Mouse (Mus musculus): ENCODE results near the gene Zc3h12b. TPM values are rescaled to one million over a fixed set of nuclear protein-coding genes. Genes with fewer than 3 reads are reported as not detected.
A peak's percentile ranks its signal among the peaks of the same experiment; 100 is the strongest.

Zc3h12b gene
- 10 to 100 TPM; 35.6 to 42.8 (median 39.5) TPM for total RNA-seq (2022)

GRCm38 (mm10) chrX:95711227-95712111 lies at the start of gene Zc3h12b:
TSS of gene Zc3h12b (plus strand) at chrX:95711678.
- DNase-seq (ENCODE audit: low spot score in 2 of 2), result peak; percentile 60 to 72

DNA sequence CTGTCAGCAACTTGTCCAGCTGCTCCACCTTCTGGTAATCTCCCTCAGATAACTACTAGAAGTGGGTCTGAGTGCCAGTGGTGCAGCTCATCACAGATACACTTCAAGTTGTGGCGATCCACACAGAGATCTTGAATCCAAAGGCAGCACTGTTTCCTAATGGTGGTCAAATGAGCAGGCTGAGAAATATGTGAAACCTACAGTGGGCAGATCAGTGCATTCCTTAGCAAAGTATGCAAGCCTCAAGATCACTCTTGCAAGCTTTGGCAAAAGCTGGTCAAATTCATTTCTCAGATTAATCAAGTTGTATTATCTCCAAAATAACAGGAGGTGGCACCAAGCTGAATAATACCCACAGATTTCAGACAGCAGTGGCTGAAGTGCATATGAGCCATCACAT lies 29.3 kb upstream of the Zc3h12b start:
- DNase-seq (ENCODE audit: low spot score in 2 of 2), result no peak

- DNase-seq (ENCODE audit: low spot score in 2 of 2), result peak in 1 of 2 experiments; percentile 7
These were observed 24.4 kb upstream of the Zc3h12b start for GRCm38 (mm10) chrX:95687119-95687518.

DNA sequence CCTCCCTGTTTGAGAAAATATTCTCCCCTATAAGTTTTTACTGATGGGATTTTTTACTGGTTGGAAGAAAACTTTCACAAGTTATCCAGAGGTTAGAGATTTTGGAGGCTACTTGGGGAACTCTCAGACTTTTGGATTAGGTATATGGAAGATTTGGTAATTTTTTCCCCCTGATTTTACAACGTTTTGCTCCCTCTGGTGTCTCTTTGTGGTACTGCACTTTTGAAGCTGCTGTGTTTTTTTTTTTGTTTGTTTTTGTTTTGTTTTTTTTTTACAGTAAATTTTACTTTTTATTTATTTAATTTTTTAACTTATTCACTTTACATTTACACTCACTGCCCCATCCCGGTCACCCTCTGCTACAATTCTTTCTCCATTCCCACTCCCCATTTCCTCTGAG lies 26.8 kb downstream of the Zc3h12b start:
- DNase-seq (ENCODE audit: low spot score in 2 of 2), result no peak

DNA sequence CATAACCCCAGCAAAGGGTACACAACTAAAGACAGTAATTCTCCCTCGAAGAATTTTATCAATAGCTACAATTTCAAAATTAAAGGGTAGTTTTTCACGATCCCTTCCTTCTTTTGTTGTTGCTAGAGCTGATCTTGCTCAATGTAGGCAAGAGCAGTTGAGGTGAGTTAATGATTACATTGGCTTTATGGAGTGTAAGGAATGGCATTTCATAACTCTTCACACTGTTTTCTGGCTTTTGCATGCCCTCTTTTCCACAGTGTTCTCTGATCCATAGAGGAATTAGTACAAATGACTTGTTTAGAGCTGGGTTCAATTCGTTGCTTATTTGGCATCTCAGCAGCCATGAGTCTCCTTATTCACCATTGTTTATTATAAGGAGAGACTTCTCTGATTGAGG lies 84.4 kb downstream of the Zc3h12b start:
- no peak for DNase-seq (ENCODE audit: low spot score in 2 of 2)

- DNase-seq (ENCODE audit: low spot score in 2 of 2), result no peak
These were observed 90.3 kb downstream of the Zc3h12b start for GRCm38 (mm10) chrX:95801790-95802189.

DNA sequence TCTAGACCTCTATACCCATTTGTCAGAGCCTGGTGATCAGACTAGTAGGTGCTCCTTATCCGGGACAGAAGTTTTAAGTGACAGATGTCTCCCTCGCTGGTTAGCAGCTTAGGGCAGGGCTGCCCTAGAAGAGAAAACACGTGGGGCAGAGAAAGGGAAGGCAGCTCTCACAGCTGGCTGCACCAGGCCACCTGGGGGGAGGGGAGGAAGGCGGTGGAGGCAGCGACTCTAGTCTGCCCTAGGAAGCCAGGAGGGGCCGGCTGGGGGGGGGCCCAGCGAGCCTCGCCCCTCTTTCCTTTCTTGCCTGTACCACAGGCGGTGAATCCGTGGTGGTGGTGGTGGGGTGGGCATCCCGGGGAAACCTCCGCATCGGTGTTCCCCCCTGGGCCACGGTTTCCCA lies 141.3 kb downstream of the Zc3h12b start:
- no peak for DNase-seq (ENCODE audit: low spot score in 2 of 2)

GRCm38 (mm10) chrX:95881111-95881510 lies 169.6 kb downstream of the Zc3h12b start:
- no peak for DNase-seq (ENCODE audit: low spot score in 2 of 2)

DNA sequence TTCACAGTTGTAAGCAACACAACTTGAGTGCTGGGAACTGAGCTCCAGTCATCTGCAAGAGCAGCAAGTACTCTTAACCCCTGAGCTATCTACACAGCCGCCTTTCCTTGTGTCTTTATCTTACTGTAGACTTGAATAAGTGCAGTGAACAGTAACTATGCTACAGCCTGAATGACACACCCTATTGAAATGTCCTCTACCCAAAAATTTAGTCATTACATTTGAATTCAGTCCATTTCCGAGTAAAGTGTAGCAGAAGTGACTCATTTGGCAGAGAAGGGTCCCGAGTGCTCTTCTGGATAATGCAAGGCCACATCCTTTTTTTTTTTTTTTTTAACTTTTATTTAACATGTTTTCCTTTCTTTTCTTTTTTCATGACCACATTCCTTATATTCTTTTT lies 191.2 kb downstream of the Zc3h12b start:
- DNase-seq (ENCODE audit: low spot score in 2 of 2), result no peak

GRCm38 (mm10) chrX:95935481-95935880 lies 224.0 kb downstream of the Zc3h12b start:
- DNase-seq (ENCODE audit: low spot score in 2 of 2), result no peak

DNA sequence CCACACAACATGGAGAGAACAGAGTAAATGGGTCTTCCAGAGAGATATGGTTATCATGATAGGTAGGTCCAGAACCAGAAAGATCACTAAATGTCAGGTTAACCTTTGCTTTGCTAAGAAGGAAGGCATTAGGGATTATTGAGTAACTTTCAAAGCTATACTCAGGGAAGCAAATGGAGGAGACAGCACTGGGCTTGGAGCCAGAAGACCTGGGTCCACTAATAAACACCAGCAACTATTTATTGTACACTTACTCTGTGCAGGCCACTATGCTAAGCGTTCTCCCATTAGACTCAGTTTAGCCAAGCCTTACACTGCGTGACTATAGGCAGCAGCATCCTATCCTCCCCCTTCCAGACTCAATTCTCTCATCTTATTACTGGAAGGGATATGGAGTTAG lies 234.0 kb downstream of the Zc3h12b start:
- DNase-seq (ENCODE audit: low spot score in 2 of 2), result no peak

DNA sequence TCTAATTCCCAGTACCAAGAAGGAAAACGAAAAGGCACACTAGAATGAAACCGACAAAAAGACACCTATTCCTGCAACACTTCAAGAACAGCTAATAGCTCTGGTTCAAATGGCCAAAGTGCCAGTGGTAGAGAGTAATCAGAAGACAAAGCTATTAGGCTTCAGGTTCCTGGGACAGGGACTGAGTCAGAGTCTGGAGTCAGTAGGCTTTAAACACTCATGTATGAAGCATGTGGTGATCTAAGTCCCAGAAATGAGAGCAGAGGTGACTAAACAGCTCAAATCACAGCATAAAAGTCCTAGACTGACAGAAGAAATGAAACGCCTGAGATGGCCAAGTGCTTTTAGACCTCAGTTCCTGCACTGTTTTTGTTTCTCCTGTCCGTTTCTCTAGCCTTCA lies 236.7 kb downstream of the Zc3h12b start:
- no peak for DNase-seq (ENCODE audit: low spot score in 2 of 2)

DNA sequence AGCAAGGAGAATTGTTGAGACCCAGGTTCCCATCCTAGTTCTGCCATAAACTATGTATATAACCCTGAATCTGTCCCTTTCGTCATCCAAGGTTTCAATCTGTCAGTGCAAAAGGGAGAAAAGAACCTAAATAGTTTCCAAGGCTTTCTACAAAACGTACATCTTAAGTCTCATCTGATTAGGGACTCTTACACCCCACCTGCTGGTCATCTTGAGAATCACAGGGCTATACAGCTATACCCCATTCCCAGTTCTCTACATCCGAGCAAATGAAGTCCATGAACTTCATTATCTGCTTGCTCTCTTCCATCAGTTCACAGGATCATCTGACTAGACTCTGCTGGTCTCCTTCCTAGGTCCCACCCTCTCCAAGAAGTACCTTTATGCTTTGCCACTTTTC lies 239.3 kb downstream of the Zc3h12b start:
- DNase-seq (ENCODE audit: low spot score in 2 of 2), result peak in 1 of 2 experiments; percentile 35

DNA sequence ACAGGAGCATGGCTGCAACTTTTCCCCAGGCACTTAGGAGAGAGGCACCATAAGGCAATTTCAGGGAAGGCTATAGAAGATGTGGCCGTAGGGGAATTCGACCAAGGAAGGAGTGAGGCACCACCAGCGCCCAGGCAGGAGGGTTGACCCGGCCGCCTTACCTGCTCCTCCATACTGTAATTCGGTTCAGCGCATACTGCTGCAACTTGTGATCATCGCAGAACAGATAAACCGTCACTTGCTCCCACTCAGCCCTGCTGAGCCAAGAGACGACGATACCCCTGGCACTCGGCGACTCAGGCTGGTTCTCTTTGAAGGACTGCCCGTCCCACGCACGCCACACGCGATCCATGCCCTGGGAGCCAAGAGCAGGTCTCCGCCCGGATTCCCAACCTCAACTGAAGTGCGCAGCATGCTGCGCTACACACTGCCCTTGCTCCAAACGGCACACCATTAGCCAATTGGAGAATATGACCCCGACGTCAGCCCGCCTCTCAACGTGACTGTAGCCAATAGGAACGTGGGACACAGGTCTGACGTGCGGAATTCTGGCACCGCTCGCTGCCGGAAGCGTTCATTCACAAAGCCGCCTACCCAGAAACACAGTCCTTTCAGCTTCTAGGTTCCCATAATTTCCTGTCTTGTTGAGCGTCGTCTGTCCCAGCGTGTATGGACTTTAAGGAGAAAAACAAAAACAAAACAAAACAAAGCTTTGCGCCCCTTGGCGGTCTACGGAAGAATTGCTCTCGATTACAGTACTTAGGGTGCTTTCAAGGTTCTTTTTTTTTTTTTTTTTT lies 245.2 kb downstream of the Zc3h12b start, which contains the start of gene Las1l:
Las1l (minus strand) TSS at position 466 of the 797 bp plus-strand sequence.
- DNase-seq (ENCODE audit: low spot score in 2 of 2), result peak; percentile 92 to 93

DNA sequence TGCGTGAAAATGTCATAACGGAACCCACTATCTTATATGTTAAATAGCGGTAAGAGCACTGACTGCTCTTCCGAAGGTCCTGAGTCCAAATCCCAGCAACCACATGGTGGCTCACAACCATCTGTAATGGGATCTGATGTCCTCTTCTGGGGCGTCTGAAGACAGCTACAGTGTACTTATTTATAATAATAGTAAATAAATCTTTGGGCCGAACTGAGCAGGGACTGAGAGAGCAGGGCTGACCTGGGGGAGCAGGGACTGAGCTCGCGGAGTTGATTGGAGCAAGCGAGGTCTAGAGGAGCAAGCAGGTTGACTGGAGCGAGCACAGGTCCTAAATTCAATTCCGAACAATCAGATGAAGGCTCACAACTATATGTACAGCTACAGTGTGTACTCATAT lies 246.0 kb downstream of the Zc3h12b start:
- peak in 1 of 2 experiments; percentile 6 for DNase-seq (ENCODE audit: low spot score in 2 of 2)

DNA sequence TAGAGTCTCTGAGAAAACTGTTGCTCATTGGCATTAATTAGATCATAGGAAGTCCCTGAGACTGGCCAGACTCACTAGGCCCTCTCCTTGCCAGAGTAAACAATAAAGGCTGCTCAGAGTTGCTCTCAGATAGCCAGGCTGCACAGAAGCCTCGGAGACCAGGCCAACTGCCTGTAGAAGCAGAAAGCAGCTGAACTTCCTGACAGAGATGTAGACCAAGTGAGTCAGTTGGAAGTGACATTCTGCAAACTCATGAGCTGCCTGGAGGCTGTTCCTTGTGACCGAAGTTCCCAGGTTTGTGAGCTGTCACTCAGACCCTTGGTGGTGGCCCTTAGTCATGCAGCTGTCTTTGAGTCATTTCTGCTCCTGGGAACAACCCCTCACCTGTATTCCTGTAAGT lies 251.9 kb downstream of the Zc3h12b start:
- DNase-seq (ENCODE audit: low spot score in 2 of 2), result no peak

- DNase-seq (ENCODE audit: low spot score in 2 of 2), result no peak
These were observed 253.6 kb downstream of the Zc3h12b start for GRCm38 (mm10) chrX:95965036-95965435.

GRCm38 (mm10) chrX:95967847-95968593 lies 256.5 kb downstream of the Zc3h12b start:
- DNase-seq (ENCODE audit: low spot score in 2 of 2), result peak; percentile 11 to 29

- DNase-seq (ENCODE audit: low spot score in 2 of 2), result peak; percentile 70 to 84
These were observed 257.1 kb downstream of the Zc3h12b start for GRCm38 (mm10) chrX:95968594-95968965.

- no peak for DNase-seq (ENCODE audit: low spot score in 2 of 2)
These were observed 257.6 kb downstream of the Zc3h12b start for GRCm38 (mm10) chrX:95969116-95969515.

GRCm38 (mm10) chrX:95969936-95970335 lies 258.5 kb downstream of the Zc3h12b start:
- no peak for DNase-seq (ENCODE audit: low spot score in 2 of 2)
